Mouse (Mus musculus) hindbrain, embryonic 11.5 days (tissue): ENCODE measurements around the gene Vkorc1l1. TPM values are rescaled to one million over a fixed set of nuclear protein-coding genes. Genes with fewer than 3 reads are reported as not detected.
"Not testable (repeated sequence)": the region's sequence is repeated elsewhere in the genome, so short reads cannot be mapped to it uniquely, and the experiment has no call there.

Source experiments
- ATAC-seq: fragments of 200-750 bp; cut with Nextera tagmentation; 2 replicates; pipeline ENCODE4 v1.8.0; 2017; ENCODE audit warnings: mild to moderate bottlenecking, moderate TSS enrichment, moderate library complexity; ENCODE audit not compliant: low FRiP score
- DNase-seq: peaks from one replicate; pipeline ENCODE4 v3.0.0-alpha.2; 2015; ENCODE audit warnings: low spot score
- H3K27ac ChIP-seq: fragments of 300-500 bp; sonication (generic); 2 replicates; pipeline ENCODE4 v1.5.1; 2014; ENCODE audit warnings: mild to moderate bottlenecking, low read depth, low read length
- H3K27me3 ChIP-seq: fragments of 300-500 bp; sonication (generic); 2 replicates; pipeline ENCODE4 v1.6.1; 2014; ENCODE audit warnings: mild to moderate bottlenecking, low read length, moderate library complexity, mixed read lengths; ENCODE audit not compliant: control insufficient read depth, insufficient read depth
- H3K36me3 ChIP-seq: fragments of 300-500 bp; sonication (generic); 2 replicates; pipeline ENCODE4 v1.6.1; 2014; ENCODE audit warnings: mild to moderate bottlenecking, low read length, moderate library complexity, mixed read lengths; ENCODE audit not compliant: control insufficient read depth, insufficient read depth
- H3K4me1 ChIP-seq: fragments of 300-500 bp; sonication (generic); replicated peaks from 2 replicates; pipeline ENCODE4 v1.6.1; 2014; ENCODE audit warnings: low read length, mixed read lengths; ENCODE audit not compliant: control insufficient read depth, insufficient read depth
- H3K4me2 ChIP-seq: fragments of 300-500 bp; sonication (generic); replicated peaks from 2 replicates; pipeline ENCODE4 v1.6.1; 2014; ENCODE audit warnings: mild to moderate bottlenecking, low read depth, low read length
- H3K4me3 ChIP-seq: fragments of 300-500 bp; sonication (generic); 2 replicates; pipeline ENCODE4 v1.5.1; 2014; ENCODE audit warnings: low read depth, low read length
- H3K9ac ChIP-seq: fragments of 300-500 bp; sonication (generic); 2 replicates; pipeline ENCODE4 v1.6.1; 2014; ENCODE audit warnings: low read depth, low read length
- H3K9me3 ChIP-seq: fragments of 300-500 bp; sonication (generic); 2 replicates; pipeline ENCODE4 v1.6.1; 2016; ENCODE audit warnings: low read length; ENCODE audit not compliant: control insufficient read depth
- WGBS: fragments of 180-500 bp; shearing (Covaris S2); extraction: QIAGEN DNeasy Blood & Tissue Kit; methylation state at CpG from one replicate; pipeline ENCODE4 v1.1.7; 2014; 5-methylcytosine and 5-hydroxymethylcytosine counted together
- polyA plus RNA-seq: library from polyadenylated mRNA; unstranded; fragments of >200 nt; fragmentation: Nextera tagmentation; extraction: Ambion mirVana; gene quantifications from 2 replicates; pipeline ENCODE4 v1.2.1, GENCODE M21; 2014

Vkorc1l1 gene
- polyA plus RNA-seq, 1 experiment from 2014 or later = 28.5 TPM

- DNase-seq = no peak
- Histone ChIP-seq H3K9me3 (no peaks in the 10 kb centered on the region), H3K4me1 (no peaks in the 10 kb centered on the region), H3K4me3 (no peak overlapping the region), H3K4me2 (no peak overlapping the region), H3K27ac (no peak overlapping the region), H3K36me3 (no peaks in the 10 kb centered on the region), H3K9ac (no peak overlapping the region), H3K27me3 (no peaks in the 10 kb centered on the region)
- no peak for ATAC-seq
- WGBS = 49% methylated on average over 4 of the region's 4 CpGs
These were observed 4.8 kb upstream of the Vkorc1l1 start for GRCm38 (mm10) chr5:129936941-129937340.

- Histone ChIP-seq H3K9me3 (no peaks in the 10 kb centered on the region), H3K4me3 (no peak overlapping the region), H3K9ac (no peak overlapping the region), H3K4me2 (no peak overlapping the region), H3K4me1 (no peaks in the 10 kb centered on the region), H3K27ac (no peak overlapping the region), H3K27me3 (no peaks in the 10 kb centered on the region), H3K36me3 (no peaks in the 10 kb centered on the region)
- no peak for DNase-seq
- WGBS = 84% methylated on average over 2 of the region's 2 CpGs
- no peak for ATAC-seq
These were observed 1.5 kb upstream of the Vkorc1l1 start for GRCm38 (mm10) chr5:129940281-129940680.

GRCm38 (mm10) chr5:129940736-129941494, 855 bp upstream of the Vkorc1l1 start:
- WGBS = 9% methylated on average over 9 of the region's 9 CpGs
- ATAC-seq (no peak), DNase-seq (no peak)
- Histone ChIP-seq H3K4me3 (peak overlapping the region; percentile 85), H3K4me1 (no peaks in the 10 kb centered on the region), H3K9me3 (no peaks in the 10 kb centered on the region), H3K4me2 (peak overlapping the region; percentile 29), H3K27ac (0 out of 2 replicates have a peak overlapping the region, but pooled peaks have one; percentile 37), H3K36me3 (no peaks in the 10 kb centered on the region), H3K9ac (no peak overlapping the region), H3K27me3 (no peaks in the 10 kb centered on the region)

DNA sequence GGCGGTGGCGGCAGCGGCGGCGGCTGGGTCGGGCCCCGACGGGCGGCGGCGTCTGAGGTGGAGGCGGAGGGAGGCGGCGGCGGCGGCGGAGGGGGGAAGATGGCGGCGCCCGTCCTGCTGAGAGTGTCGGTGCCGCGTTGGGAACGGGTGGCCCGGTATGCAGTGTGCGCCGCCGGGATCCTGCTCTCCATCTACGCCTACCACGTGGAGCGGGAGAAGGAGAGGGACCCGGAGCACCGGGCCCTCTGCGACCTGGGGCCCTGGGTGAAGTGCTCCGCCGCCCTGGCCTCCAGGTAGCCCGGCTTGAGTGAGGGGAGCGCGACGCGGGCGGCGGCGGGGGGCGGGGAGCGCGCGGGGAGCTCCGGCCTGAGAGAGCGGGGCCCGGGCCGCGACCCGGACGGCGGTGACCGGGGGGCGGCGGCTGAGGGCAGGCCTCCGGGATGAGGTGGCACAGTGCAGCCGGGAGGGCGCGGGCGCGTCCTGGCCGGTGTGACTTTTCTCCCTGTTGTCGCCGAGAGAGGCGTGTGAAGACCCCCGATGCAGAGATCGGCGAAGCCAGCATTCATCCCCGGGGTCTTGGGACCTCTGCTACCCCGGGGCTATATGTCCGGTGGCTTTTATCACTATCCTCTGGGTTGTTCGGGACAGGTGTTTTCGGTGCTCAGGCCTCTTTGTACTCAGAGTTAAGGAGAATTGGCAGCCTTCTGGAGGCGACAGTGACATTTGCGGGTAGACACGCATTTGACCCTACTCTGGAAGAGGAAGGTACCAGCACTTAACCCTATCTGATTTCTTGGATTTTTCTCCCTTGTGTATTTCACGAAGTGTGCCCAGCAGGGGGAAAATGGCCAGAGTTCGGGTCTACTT, 536 bp downstream of the Vkorc1l1 start:
- H3K4me1 ChIP-seq, H3K36me3 ChIP-seq, H3K9me3 ChIP-seq, H3K27me3 ChIP-seq: not testable (repeated sequence)
- ATAC-seq (peak; percentile 65), DNase-seq (peak; percentile 49)
- Histone ChIP-seq H3K27ac (peak overlapping the region; percentile 58; the same call in 1 of the 2 replicates), H3K4me3 (peak overlapping the region; percentile 85), H3K9ac (peak overlapping the region; percentile 84), H3K4me2 (peak overlapping the region; percentile 75)
- WGBS = under 1% methylated on average over 20 of the region's 82 CpGs

GRCm38 (mm10) chr5:129943402-129943801, 1.6 kb downstream of the Vkorc1l1 start:
- WGBS = 96% methylated on average over 1 of the region's 1 CpGs
- H3K4me2 ChIP-seq = no peak overlapping the region
- H3K4me1 ChIP-seq = no peaks in the 10 kb centered on the region
- ATAC-seq = no peak
- no peak overlapping the region for H3K4me3 ChIP-seq
- no peaks in the 10 kb centered on the region for H3K27me3 ChIP-seq
- H3K36me3 ChIP-seq = no peaks in the 10 kb centered on the region
- no peaks in the 10 kb centered on the region for H3K9me3 ChIP-seq
- no peak overlapping the region for H3K9ac ChIP-seq
- DNase-seq = no peak
- H3K27ac ChIP-seq = no peak overlapping the region

GRCm38 (mm10) chr5:129947528-129948033, 5.8 kb downstream of the Vkorc1l1 start:
- Histone ChIP-seq H3K9ac (no peak overlapping the region), H3K4me3 (no peak overlapping the region), H3K27ac (no peak overlapping the region), H3K9me3 (no peaks in the 10 kb centered on the region), H3K27me3 (no peaks in the 10 kb centered on the region), H3K4me2 (no peak overlapping the region), H3K4me1 (no peaks in the 10 kb centered on the region), H3K36me3 (no peaks in the 10 kb centered on the region)
- ATAC-seq = no peak
- no peak for DNase-seq
- whole genome bisulfite sequencing = 94% methylated on average over 2 of the region's 2 CpGs

- no peaks in the 10 kb centered on the region for H3K4me1 ChIP-seq
- no peaks in the 10 kb centered on the region for H3K9me3 ChIP-seq
- WGBS = 92% methylated on average over 4 of the region's 4 CpGs
- ATAC-seq (no peak), DNase-seq (no peak)
- no peaks in the 10 kb centered on the region for H3K27me3 ChIP-seq
- no peak overlapping the region for H3K27ac ChIP-seq
- H3K4me3 ChIP-seq = no peak overlapping the region
- H3K4me2 ChIP-seq = no peak overlapping the region
- no peak overlapping the region for H3K9ac ChIP-seq
- no peaks in the 10 kb centered on the region for H3K36me3 ChIP-seq
These were observed 10.4 kb downstream of the Vkorc1l1 start for GRCm38 (mm10) chr5:129952143-129952542.

DNA sequence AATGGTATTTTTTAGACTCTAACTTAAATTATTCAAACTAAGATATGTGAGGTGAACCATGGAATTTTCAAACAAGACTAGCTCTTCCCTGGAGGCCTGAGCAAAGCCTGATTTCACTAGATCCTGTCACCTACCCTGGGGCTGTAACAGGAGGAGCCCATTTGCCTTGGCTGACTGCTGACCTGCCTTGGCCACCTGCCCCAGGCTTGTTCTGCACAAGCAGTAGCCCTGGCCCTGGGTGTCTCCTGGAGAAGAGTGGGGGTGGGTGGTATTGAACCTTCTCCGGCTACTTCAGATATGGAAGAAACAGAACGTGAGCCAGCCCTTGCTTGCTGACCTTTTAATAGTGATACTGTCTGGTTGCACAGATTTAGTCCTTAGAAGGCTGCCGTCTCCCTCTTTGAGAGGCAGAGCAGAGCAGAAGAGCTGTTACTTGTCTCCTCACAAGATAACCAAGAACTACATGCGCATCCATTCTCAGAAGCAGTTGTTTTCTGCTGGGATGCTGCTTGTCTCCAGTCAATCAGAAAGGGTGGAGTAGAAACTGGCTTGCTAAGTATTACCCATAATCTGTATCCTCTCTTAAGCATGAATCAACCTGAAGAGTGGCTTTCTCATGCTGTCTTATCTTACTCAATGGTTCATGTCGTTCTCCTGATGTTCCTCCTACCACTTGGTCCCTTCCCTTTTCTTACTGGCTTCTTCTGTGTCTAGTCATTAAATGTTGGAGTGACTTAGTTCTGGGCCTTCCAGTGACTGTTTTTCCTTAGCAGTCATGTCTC, 12.9 kb downstream of the Vkorc1l1 start:
- no peaks in the 10 kb centered on the region for H3K27me3 ChIP-seq
- no peak overlapping the region for H3K4me3 ChIP-seq
- H3K4me2 ChIP-seq = no peak overlapping the region
- H3K9ac ChIP-seq = no peak overlapping the region
- no peak overlapping the region for H3K27ac ChIP-seq
- no peak for DNase-seq
- no peaks in the 10 kb centered on the region for H3K36me3 ChIP-seq
- ATAC-seq = no peak
- no peaks in the 10 kb centered on the region for H3K4me1 ChIP-seq
- whole genome bisulfite sequencing = 92% methylated on average over 5 of the region's 5 CpGs
- no peaks in the 10 kb centered on the region for H3K9me3 ChIP-seq
